Mouse (Mus musculus) thymus, postnatal 10 days (tissue): ENCODE measurements around the gene Rnf212b.
A peak's percentile ranks its signal among the peaks of the same experiment; 100 is the strongest.

Experiments used
- DNase-seq, 2 experiments: peaks; one replicate each; pipeline ENCODE4 v3.0.0; 2021; ENCODE audit warnings: low spot score in 2 of 2

Rnf212b gene

DNA sequence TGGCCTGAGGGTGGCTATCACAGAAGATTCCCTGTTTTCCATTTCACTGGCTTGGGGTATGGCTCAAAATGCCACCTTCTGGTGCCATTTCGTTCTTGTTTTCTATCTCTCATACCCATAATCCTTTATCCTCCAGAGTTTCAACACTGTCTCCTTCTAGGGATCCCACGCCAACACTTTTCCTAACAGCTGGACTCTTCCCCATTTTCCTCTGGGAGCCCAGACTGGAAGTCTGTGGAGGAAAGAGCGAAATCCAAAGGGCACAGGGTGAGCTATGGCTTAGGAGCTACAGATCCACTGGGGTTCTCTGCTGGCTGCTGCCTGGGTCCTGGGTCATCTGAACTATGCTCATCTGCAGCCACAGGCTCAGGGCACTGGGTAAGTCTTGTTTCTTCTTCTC is 60.2 kb downstream of the Rnf212b start:
- DNase-seq: no peak

DNA sequence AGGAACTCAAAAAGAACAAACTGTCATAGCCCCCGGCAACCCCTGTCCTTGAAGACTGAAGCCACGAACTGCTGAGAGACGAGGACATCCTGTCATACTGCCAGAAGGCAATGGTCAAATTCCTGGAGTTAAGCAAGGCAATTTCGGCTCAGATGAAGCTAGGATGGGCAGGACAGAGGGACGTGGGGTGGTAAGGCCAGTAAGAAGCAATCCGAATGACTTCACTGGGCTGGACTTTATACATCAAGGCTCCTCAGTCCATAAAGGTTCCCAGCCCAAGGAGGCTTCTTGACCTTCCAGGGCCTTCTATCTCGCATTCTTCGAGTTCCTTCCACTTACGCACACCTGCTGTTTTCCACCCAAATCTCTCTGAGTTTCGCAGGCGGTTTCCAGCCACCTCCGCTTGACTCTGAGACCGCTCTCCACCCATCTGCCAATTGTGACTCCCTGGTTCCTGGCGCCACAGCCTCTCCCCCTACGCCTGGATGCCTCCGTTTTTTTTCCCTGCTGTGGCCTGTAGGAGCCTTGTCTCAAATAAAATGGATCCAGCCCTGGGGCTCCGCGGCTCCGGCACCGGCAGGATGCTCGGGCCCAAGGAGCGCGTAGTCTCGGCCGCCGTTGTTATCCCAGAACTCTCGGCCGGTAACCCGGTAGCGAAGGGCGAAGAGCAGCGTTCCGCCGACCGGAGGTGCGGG is 62.0 kb downstream of the Rnf212b start:
- DNase-seq: no peak

DNA sequence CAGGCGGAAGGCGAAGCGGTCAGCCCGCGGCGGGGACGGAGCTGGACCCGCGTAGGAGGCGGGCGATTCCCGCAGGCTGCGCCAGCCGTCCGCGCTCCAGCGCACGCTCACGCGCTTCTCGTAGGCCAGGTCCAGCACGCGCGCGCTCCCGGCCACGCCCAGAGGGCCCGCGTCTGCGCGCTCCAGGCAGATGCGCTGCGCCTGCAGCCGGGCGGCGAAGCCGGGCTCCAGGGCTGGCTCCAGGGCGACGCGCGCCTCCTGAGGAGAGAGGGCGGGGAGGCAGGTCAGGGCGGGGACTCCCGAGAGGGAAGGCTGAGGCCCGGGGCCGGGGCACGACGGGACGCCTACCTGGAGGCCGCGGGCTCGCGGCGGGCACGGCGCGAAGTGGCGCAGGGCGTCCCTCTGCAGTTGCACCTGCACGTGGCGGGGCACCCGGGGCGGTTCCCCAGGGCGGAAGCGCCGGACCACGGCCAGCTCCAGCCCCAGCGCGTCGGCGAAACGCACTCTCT is 62.7 kb downstream of the Rnf212b start:
- peak; percentile 72 for DNase-seq

DNA sequence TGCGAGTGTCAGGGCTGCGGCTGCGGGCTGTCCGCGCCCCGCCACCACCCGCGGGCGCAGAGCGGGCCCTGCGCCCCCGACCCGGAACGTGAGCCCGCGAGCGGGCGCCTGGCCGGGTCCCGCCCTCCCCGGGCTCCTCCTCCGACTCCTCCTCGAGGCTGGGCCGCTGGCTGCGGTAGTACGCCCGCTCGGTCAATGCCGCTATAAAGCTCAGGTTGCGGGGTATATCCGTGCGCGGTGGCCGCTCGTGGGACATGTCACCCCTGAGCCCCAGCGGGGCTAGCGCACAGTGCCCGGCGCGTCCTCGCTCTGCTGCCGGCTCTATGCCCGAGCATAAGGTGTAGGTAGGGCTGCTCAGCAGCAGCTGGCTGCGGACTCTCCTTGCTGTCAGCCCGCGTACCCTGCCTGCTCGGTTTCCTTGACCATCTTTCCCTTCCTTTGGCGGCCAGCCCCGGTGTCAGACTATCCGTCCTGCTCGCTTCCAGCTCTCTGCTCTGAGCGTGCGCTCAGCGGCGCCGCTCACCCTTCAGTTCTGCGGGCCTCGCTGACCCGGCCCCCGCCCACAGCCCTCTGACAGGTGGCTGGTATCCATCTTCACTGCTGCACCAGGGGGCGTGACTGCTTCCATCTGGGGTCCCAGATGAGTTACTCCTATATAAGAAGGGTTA is 63.2 kb downstream of the Rnf212b start, which contains the start of gene Ppp1r3e:
Gene Ppp1r3e, minus strand, starts transcription at position 503 of the 668 bp plus-strand sequence.
- DNase-seq: peak; percentile 40 to 45

DNA sequence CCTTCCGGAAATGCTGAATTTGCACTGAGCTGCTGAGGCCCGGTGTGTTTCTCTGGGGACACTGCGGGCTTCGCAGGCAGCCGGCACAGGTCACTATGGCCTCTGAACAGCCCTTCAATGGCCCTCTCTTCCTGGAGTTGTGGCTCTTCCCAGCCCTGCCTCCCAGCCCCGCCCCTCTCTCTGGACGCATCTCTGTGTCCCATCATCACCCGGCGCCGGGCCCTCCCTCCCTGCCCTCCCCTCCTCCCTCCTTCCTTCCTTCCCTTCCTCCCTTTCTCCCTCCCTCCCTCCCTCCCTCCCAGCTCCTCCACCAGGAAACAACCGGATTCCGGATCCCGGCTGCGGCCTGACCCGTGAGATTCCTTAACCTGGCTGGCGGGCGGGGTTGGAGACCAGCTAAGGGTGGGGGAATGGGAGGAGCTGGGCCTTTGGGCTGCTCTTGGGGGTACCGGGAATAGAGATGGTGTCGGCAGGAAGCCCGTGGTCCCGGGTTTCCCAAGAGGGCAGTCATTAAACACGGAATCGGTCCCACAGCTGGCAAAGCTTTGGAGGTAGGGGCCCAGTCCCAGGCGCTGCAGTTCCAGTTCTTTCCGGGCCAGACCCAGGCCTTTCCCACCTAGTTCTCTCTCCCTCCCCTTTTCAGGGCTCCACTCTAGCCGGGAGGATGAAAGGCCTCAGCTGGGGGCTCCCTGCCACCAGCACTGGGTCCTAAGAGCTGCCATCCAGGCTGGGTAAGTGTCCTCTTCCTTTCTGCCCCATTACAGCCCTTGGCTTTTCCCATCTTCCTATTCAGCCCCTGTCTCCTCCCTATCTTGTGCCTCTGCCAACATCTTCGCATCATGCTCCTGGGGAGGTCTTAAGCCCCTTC is 69.4 kb downstream of the Rnf212b start, which contains the start of the genes Bcl2l2 and Gm20521:
Gene Bcl2l2, plus strand, starts transcription at position 224 of the 868 bp plus-strand sequence.
Gene Gm20521, plus strand, starts transcription at position 288 of the 868 bp plus-strand sequence.
- DNase-seq: no peak

DNA sequence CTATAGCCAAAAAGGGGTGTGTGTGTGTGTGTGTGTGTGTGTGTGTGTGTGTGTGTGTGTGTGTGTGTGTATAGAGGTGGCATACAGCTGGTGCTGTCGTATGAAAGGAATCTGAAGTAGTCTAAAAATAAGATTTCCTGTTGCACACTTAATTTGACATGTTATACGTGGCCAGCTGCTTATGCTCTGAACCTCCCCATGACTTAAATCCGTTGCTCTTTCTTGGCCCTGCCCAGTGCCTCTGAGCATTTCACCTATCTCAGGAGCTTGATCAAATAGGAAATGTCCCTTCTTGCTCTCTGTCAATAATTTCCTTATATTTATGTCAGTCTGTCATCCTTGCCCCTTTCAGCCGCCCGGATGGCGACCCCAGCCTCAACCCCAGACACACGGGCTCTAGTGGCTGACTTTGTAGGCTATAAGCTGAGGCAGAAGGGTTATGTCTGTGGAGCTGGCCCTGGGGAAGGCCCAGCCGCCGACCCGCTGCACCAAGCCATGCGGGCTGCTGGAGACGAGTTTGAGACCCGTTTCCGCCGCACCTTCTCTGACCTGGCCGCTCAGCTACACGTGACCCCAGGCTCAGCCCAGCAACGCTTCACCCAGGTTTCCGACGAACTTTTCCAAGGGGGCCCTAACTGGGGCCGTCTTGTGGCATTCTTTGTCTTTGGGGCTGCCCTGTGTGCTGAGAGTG is 70.2 kb downstream of the Rnf212b start:
- DNase-seq: no peak

DNA sequence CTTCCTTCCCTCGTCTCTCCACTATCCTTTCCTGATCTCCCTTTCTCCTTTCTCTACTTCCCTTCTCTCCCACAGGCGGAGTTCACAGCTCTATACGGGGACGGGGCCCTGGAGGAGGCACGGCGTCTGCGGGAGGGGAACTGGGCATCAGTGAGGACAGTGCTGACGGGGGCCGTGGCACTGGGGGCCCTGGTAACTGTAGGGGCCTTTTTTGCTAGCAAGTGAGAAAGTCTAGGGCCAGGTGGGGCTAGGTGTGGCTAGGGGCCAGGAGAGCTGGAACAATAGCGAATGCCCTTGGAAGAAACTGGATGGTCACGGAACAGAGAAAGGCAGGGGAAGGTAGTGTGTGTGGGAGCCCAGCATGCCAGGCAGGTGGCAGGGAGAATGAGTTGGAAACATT is 71.4 kb downstream of the Rnf212b start:
- DNase-seq: no peak

DNA sequence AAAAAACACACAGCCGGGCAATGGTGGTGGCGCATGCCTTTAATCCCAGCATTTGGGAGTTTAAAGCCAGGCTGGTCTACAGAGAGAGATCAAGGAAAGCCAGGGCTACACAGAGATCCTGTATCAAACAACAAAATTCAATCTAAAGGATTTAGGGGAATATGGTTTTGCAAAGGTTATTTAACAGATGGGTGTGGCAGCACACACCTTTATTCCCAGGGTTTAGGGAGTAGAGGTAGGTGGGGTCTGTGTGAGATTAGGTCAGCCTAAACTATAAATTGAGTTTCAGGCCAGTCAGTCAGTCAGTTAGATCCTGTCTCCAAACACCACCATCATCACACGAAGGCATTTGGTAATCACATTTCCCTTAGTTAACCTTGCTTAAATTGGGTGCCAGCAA is 78.3 kb downstream of the Rnf212b start, which contains the start of gene Pabpn1:
Gene Pabpn1, plus strand, starts transcription at position 301 of the 400 bp plus-strand sequence.
- no peak for DNase-seq

DNA sequence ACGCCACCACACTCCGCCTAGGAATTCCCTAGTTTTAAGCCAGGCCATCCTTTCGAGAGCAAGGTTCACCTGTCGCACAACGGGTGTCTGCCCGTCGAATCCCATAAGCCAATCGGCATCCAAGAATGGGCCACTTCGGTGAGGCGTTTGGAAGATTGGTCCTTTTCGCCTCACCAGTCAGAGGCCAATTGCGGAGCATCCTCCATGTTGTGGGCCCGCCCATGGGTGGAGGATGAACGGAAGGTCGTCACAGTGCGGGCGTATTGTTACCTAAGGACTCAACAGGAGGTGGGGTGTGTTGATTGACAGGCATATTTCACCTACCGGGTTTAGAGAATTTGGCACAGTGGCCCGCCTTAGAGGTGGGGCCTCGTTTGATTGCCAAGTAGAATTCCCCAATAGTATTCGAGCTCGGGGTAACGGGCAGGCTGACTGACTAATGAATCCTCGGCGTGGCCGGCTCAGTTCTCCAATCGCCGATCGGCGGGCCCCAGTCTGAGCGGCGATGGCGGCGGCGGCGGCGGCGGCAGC is 79.8 kb downstream of the Rnf212b start:
- peak; percentile 95 to 97 for DNase-seq

DNA sequence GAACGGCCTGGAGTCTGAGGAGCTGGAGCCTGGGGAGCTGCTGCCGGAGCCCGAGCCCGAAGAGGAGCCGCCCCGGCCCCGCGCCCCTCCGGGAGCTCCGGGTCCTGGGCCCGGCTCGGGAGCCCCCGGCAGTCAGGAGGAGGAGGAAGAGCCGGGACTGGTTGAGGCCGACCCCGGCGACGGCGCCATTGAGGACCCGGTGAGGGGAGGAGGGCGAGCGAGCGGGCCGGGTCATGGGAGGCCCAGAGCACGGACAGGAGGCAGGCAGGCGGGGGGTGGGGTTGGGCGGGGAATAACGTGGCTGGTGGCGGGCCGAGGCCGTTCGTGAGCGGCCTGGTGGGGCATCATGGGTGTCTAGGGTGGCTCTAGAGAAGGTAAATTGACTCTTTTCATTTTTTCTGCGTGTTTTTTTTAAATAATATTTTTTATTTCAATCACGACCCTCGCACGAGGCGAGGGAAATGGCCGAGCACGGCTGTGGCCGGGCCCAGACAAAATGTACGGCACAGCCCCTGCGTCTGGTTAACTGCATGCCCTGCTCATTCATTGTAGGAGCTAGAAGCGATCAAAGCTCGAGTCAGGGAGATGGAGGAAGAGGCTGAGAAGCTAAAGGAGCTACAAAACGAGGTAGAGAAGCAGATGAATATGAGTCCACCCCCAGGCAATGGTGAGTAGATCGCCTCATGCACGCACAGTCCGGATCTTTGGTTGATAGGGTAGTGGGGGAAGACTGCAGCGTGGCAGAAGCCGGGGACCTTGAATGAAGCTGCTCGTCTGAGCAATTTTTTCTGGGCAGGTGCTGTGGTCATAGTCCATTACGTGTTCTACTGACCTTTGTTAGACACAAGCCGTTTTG is 80.6 kb downstream of the Rnf212b start:
- DNase-seq: peak in 1 of 2 experiments; percentile 52

DNA sequence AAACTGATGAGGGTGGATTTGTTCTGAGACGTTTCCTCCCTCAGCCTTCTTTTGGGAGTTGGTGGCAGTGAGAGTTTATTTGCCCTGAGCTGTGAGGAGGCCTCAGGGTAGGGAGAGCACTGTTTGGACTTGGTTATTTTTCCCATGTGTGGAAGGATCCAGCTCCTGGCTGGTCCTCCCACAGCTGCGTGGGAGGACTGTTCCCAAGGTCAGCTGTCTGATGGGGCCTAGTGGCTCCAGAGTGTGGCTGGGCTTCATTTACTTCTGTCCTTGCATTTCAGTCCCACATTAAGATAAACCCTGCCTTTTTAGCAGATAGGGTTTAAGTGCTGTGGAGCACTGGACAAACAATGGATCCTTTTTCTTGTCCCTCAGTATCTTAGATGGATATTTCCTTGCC is 83.5 kb downstream of the Rnf212b start:
- no peak for DNase-seq

DNA sequence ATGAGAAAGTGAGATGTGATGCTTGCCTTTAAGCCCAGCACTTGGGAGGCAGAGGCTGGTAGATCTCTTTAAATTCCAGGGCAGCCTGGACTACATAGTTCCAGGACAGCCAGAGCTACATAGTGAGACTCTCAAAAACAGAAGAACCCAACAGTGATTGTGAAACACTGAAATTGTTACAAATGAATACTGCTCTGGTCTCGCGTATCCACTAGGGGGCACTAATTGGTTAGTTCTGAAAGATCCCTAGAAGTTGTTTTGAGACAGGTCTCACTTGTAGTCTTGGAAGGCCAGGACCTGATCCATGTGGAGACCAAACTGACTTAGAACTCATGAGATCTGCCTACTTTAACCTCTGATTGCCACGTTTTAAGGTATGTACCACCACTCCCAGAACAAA is 86.4 kb downstream of the Rnf212b start:
- DNase-seq: peak in 1 of 2 experiments; percentile 71

DNA sequence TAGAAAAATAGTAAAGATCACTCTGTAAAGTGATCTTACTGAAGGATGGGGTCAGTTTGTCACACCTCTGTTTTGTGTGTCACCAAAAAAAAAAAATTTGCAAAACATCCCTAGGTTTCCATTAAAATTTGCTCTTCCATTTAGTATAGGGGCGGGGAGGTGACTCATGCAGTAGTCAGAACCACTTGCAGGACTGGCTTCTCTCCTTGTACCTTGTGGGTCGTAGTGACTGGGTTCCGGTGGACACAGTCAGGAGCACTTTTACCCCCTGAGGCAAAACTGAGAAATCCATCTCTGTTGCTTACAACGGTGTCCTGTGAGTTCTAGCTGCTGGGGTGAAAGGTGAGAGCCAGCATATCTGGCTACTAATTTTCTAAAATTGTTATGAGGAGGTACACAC is 89.7 kb downstream of the Rnf212b start:
- DNase-seq: no peak
